Mouse (Mus musculus) myocyte (in vitro differentiated cells): ENCODE results near the gene Rps17. TPM values are rescaled to one million over a fixed set of nuclear protein-coding genes. Genes with fewer than 3 reads are reported as not detected.

ENCODE experiments used
- H3K27me3 ChIP-seq: one replicate; pipeline ENCODE4 v1.6.1; 2011; ENCODE audit not compliant: control insufficient read depth, insufficient read depth, insufficient read length
- H3K36me3 ChIP-seq: one replicate; pipeline ENCODE4 v1.6.1; 2011; ENCODE audit not compliant: control insufficient read depth, insufficient read depth
- H3K4me2 ChIP-seq: one replicate; pipeline ENCODE4 v1.6.1; 2011; ENCODE audit warnings: low read depth, control low read depth
- H3K4me3 ChIP-seq: one replicate; pipeline ENCODE4 v1.5.1; 2011; ENCODE audit warnings: mild to moderate bottlenecking, control low read depth, moderate library complexity
- H3K79me2 ChIP-seq: one replicate; pipeline ENCODE4 v1.6.1; 2011; ENCODE audit not compliant: control insufficient read depth, insufficient read depth
- H3ac ChIP-seq: one replicate; pipeline ENCODE4 v1.6.1; 2011; ENCODE audit not compliant: control insufficient read depth, insufficient read length
- CEBPB ChIP-seq: IDR thresholded peaks from 2 replicates; pipeline ENCODE4 v1.6.1; 2011; ENCODE audit warnings: mild to moderate bottlenecking, moderate library complexity; ENCODE audit not compliant: poor library complexity, insufficient read depth, severe bottlenecking
- E2F4 ChIP-seq: IDR thresholded peaks from one replicate; pipeline ENCODE4 v1.6.1; 2011; ENCODE audit warnings: mild to moderate bottlenecking, control low read depth, moderate library complexity; ENCODE audit not compliant: insufficient read depth
- MAX ChIP-seq: IDR thresholded peaks from one replicate; pipeline ENCODE4 v1.6.1; 2011; ENCODE audit warnings: low read depth, mild to moderate bottlenecking, control low read depth
- MYOD1 ChIP-seq, 3 experiments: IDR thresholded peaks; one replicate each; pipeline ENCODE4 v1.6.1; 2011; ENCODE audit warnings: control low read depth in 2 of 3, low read depth in 2 of 3, mild to moderate bottlenecking in 2 of 3, moderate library complexity in 1 of 3; ENCODE audit not compliant: insufficient read length in 2 of 3, control insufficient read depth in 1 of 3
- MYOG ChIP-seq, 3 experiments: IDR thresholded peaks; one replicate each; pipeline ENCODE4 v1.6.1; 2011; ENCODE audit warnings: control low read depth in 2 of 3, low read depth in 2 of 3, mild to moderate bottlenecking in 2 of 3; ENCODE audit not compliant: insufficient read length in 2 of 3, control insufficient read depth in 1 of 3, insufficient read depth in 1 of 3
- POLR2A ChIP-seq: IDR thresholded peaks from one replicate; pipeline ENCODE4 v1.6.1; 2011; ENCODE audit warnings: low read depth, mild to moderate bottlenecking, control low read depth, moderate library complexity; ENCODE audit not compliant: insufficient read length
- POLR2AphosphoS2 ChIP-seq: IDR thresholded peaks from one replicate; pipeline ENCODE4 v1.6.1; 2011; ENCODE audit warnings: low read depth, control low read depth; ENCODE audit not compliant: insufficient read length
- REST ChIP-seq: IDR thresholded peaks from one replicate; pipeline ENCODE4 v1.6.1; 2011; ENCODE audit warnings: mild to moderate bottlenecking, control low read depth, moderate library complexity; ENCODE audit not compliant: insufficient read depth, insufficient read length
- SRF ChIP-seq: IDR thresholded peaks from one replicate; pipeline ENCODE4 v1.6.1; 2011; ENCODE audit warnings: low read depth; ENCODE audit not compliant: control insufficient read depth, insufficient read length
- TCF12 ChIP-seq: IDR thresholded peaks from one replicate; pipeline ENCODE4 v1.6.1; 2011; ENCODE audit warnings: mild to moderate bottlenecking, control low read depth; ENCODE audit not compliant: poor library complexity, insufficient read depth, severe bottlenecking
- TCF3 ChIP-seq: IDR thresholded peaks from one replicate; pipeline ENCODE4 v1.6.1; 2011; ENCODE audit warnings: low read depth, control low read depth; ENCODE audit not compliant: insufficient read length
- USF1 ChIP-seq: IDR thresholded peaks from one replicate; pipeline ENCODE4 v1.6.1; 2011; ENCODE audit warnings: low read depth, mild to moderate bottlenecking, control low read depth, moderate library complexity
- polyA plus RNA-seq: library from polyadenylated mRNA; unstranded; fragments of >200 nt; fragmentation: generic; extraction: Trizol; gene quantifications from one replicate; pipeline ENCODE4 v1.2.1, GENCODE M21; 2012; ENCODE audit warnings: missing spikeins

The Rps17 gene
- polyA plus RNA-seq, 1 experiment: 2,418 TPM

- H3K4me3 ChIP-seq: no peak overlapping the region
- TF ChIP-seq MYOG (IDR thresholded peaks at IDR 0.05; ENCODE audit: control insufficient read depth in 1 of 3, insufficient read depth in 1 of 3, insufficient read length in 2 of 3, low read depth in 2 of 3) (no peak), POLR2A (no peak), CEBPB (no peak), MAX (no peak), REST (no peak), E2F4 (no peak), SRF (no peak), USF1 (no peak), MYOD1 (IDR thresholded peaks at IDR 0.05; ENCODE audit: control insufficient read depth in 1 of 3, insufficient read length in 2 of 3, low read depth in 2 of 3) (no peak), TCF12 (no peak), POLR2AphosphoS2 (no peak), TCF3 (no peak)
- no peak overlapping the region for H3ac ChIP-seq
- no peak overlapping the region for H3K4me2 ChIP-seq
- no peaks in the 10 kb centered on the region for H3K36me3 ChIP-seq
- H3K27me3 ChIP-seq: no peaks in the 10 kb centered on the region
- no peaks in the 10 kb centered on the region for H3K79me2 ChIP-seq
Measured at GRCm38 (mm10) chr7:81309247-81309646, 35.8 kb downstream of the Rps17 start.

GRCm38 (mm10) chr7:81307735-81308134, 37.3 kb downstream of the Rps17 start:
- Histone ChIP-seq H3ac (no peak overlapping the region), H3K36me3 (no peaks in the 10 kb centered on the region), H3K79me2 (no peaks in the 10 kb centered on the region), H3K27me3 (no peaks in the 10 kb centered on the region), H3K4me3 (no peak overlapping the region), H3K4me2 (no peak overlapping the region)
- no peak for TF ChIP-seq MYOD1 (IDR thresholded peaks at IDR 0.05; ENCODE audit: control insufficient read depth in 1 of 3, insufficient read length in 2 of 3, low read depth in 2 of 3)
- TF ChIP-seq E2F4: no peak
- no peak for TF ChIP-seq REST
- TF ChIP-seq POLR2AphosphoS2: no peak
- no peak for TF ChIP-seq MYOG (IDR thresholded peaks at IDR 0.05; ENCODE audit: control insufficient read depth in 1 of 3, insufficient read depth in 1 of 3, insufficient read length in 2 of 3, low read depth in 2 of 3)
- no peak for TF ChIP-seq SRF
- no peak for TF ChIP-seq TCF3
- TF ChIP-seq CEBPB: no peak
- no peak for TF ChIP-seq POLR2A
- TF ChIP-seq TCF12: no peak

- H3K4me2 ChIP-seq: no peak overlapping the region
- H3ac ChIP-seq: no peak overlapping the region
- H3K4me3 ChIP-seq: no peak overlapping the region
- TF ChIP-seq MYOG (IDR thresholded peaks at IDR 0.05; ENCODE audit: control insufficient read depth in 1 of 3, insufficient read depth in 1 of 3, insufficient read length in 2 of 3, low read depth in 2 of 3) (no peak), SRF (no peak), REST (no peak), CEBPB (no peak), USF1 (no peak), MAX (no peak), TCF12 (no peak), MYOD1 (IDR thresholded peaks at IDR 0.05; ENCODE audit: control insufficient read depth in 1 of 3, insufficient read length in 2 of 3, low read depth in 2 of 3) (no peak), POLR2A (no peak), E2F4 (no peak), TCF3 (no peak), POLR2AphosphoS2 (no peak)
- H3K36me3 ChIP-seq: no peaks in the 10 kb centered on the region
- H3K79me2 ChIP-seq: no peaks in the 10 kb centered on the region
- H3K27me3 ChIP-seq: no peaks in the 10 kb centered on the region
Measured at GRCm38 (mm10) chr7:81304675-81305074, 40.4 kb downstream of the Rps17 start.

- H3ac ChIP-seq: no peak overlapping the region
- no peaks in the 10 kb centered on the region for H3K79me2 ChIP-seq
- no peaks in the 10 kb centered on the region for H3K36me3 ChIP-seq
- H3K27me3 ChIP-seq: no peaks in the 10 kb centered on the region
- no peak overlapping the region for H3K4me2 ChIP-seq
- TF ChIP-seq TCF12: no peak
- no peak for TF ChIP-seq USF1
- TF ChIP-seq POLR2AphosphoS2: no peak
- no peak for TF ChIP-seq TCF3
- TF ChIP-seq REST: no peak
- no peak overlapping the region for H3K4me3 ChIP-seq
Measured at GRCm38 (mm10) chr7:81304100-81304499, 41.0 kb downstream of the Rps17 start.

GRCm38 (mm10) chr7:81303682-81304081, 41.4 kb downstream of the Rps17 start:
- no peaks in the 10 kb centered on the region for H3K79me2 ChIP-seq
- H3K36me3 ChIP-seq: no peaks in the 10 kb centered on the region
- H3ac ChIP-seq: no peak overlapping the region
- no peak overlapping the region for H3K4me2 ChIP-seq
- TF ChIP-seq REST (no peak), CEBPB (no peak), MYOD1 (IDR thresholded peaks at IDR 0.05; ENCODE audit: control insufficient read depth in 1 of 3, insufficient read length in 2 of 3, low read depth in 2 of 3) (no peak), TCF12 (no peak), POLR2AphosphoS2 (no peak), E2F4 (no peak), POLR2A (no peak), USF1 (no peak), MYOG (IDR thresholded peaks at IDR 0.05; ENCODE audit: control insufficient read depth in 1 of 3, insufficient read depth in 1 of 3, insufficient read length in 2 of 3, low read depth in 2 of 3) (no peak), MAX (no peak), TCF3 (no peak), SRF (no peak)
- H3K4me3 ChIP-seq: no peak overlapping the region
- no peaks in the 10 kb centered on the region for H3K27me3 ChIP-seq
